Mouse (Mus musculus) intestine, embryonic 16.5 days (tissue): ENCODE results near the gene Pcsk5. TPM values are rescaled to one million over a fixed set of nuclear protein-coding genes. Genes with fewer than 3 reads are reported as not detected.

Experiments
- ATAC-seq: fragments of 200-750 bp; cut with Nextera tagmentation; 2 replicates; pipeline ENCODE4 v1.8.0; 2017; ENCODE audit warnings: moderate TSS enrichment, moderate library complexity
- H3K27ac ChIP-seq: fragments of 300-500 bp; sonication (generic); 2 replicates; pipeline ENCODE4 v1.5.1; 2014; ENCODE audit warnings: mild to moderate bottlenecking, low read length
- H3K27me3 ChIP-seq: fragments of 300-500 bp; sonication (generic); replicated peaks from 2 replicates; pipeline ENCODE4 v1.6.1; 2014; ENCODE audit warnings: low read length, control low read depth, mixed read lengths; ENCODE audit not compliant: control insufficient read depth, insufficient read depth
- H3K36me3 ChIP-seq: fragments of 300-500 bp; sonication (generic); 2 replicates; pipeline ENCODE4 v1.6.1; 2014; ENCODE audit warnings: low read length, control low read depth; ENCODE audit not compliant: control insufficient read depth, insufficient read depth
- H3K4me1 ChIP-seq: fragments of 300-500 bp; sonication (generic); 2 replicates; pipeline ENCODE4 v1.6.1; 2014; ENCODE audit warnings: low read length, control low read depth, mixed read lengths; ENCODE audit not compliant: control insufficient read depth, insufficient read depth
- H3K4me2 ChIP-seq: fragments of 300-500 bp; sonication (generic); 2 replicates; pipeline ENCODE4 v1.6.1; 2014; ENCODE audit warnings: low read depth, low read length, control low read depth
- H3K4me3 ChIP-seq: fragments of 300-500 bp; sonication (generic); 2 replicates; pipeline ENCODE4 v1.5.1; 2014; ENCODE audit warnings: mild to moderate bottlenecking, low read length
- H3K9ac ChIP-seq: fragments of 300-500 bp; sonication (generic); 2 replicates; pipeline ENCODE4 v1.6.1; 2014; ENCODE audit warnings: low read depth, low read length
- H3K9me3 ChIP-seq: fragments of 300-500 bp; sonication (generic); 2 replicates; pipeline ENCODE4 v1.6.1; 2016; ENCODE audit warnings: low read length, control low read depth; ENCODE audit not compliant: control insufficient read depth
- WGBS: fragments of 180-500 bp; shearing (Covaris S2); extraction: QIAGEN DNeasy Blood & Tissue Kit; methylation state at CpG from one replicate; pipeline ENCODE4 v1.1.7; 2014; 5-methylcytosine and 5-hydroxymethylcytosine counted together
- polyA plus RNA-seq: library from polyadenylated mRNA; unstranded; fragments of >200 nt; fragmentation: Nextera tagmentation; extraction: Ambion mirVana; gene quantifications from 2 replicates; pipeline ENCODE4 v1.2.1, GENCODE M21; 2015

Gene Pcsk5
- polyA plus RNA-seq, 1 experiment from 2014 or later, result 30.2 TPM

DNA sequence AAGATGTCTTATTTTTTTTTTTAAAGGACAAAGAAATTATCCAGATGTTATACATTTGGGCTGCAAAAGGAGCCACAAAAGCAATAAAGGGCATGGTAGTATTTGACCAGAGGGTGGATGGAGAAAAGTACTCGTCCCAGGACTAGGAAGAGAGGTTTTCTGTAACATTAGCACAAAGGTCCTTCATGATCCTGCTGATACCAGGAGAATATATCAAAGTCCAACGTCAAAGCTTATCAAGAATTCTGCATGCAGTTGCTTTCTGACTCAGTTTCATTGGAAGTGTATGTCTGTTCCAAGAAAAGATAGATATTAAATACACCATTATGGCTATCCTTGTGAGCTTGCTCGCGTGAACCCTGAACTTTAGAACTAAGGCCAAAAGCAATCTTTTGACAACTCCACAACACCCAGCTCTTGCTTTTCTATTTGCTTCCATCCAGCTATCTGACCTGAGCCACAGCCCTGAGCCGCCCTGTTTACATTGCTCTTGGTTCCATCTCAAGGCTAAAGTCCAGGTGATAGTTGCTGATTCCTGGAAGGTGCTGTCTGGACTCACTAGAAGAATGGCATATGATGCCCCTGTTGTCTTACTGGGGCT lies 426.9 kb downstream of the Pcsk5 start:
- ATAC-seq, result peak; percentile 95
- Histone ChIP-seq H3K36me3 (no peaks in the 10 kb centered on the region), H3K4me3 (no peak overlapping the region), H3K27ac (peak overlapping the region; percentile 89), H3K4me2 (no peak overlapping the region), H3K4me1 (peaks cover 4% of the 10 kb centered on the region), H3K9me3 (no peaks in the 10 kb centered on the region), H3K9ac (no peak overlapping the region), H3K27me3 (no peaks in the 10 kb centered on the region)
- WGBS, result 59% methylated on average over 5 of the region's 5 CpGs

DNA sequence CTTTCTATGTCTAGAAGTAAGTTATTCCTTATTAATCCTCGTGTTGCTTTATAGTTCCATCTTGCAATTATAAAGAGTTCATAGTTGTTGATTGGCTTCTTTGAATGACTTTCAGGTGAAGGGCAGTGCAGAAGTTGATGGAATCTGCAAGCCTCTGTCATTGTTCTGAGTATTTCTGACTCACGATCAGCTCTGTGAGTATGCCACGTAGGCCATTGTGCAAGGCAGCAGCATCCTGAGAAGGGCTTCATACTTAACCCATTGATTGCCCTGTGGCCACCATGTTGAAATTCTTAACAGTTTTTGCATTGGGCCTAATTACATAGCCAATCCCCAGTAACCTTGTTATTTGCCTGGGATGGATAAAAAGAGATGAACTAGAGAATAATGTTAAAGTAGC lies 428.1 kb downstream of the Pcsk5 start:
- H3K4me2 ChIP-seq, result no peak overlapping the region
- no peaks in the 10 kb centered on the region for H3K9me3 ChIP-seq
- H3K9ac ChIP-seq, result no peak overlapping the region
- no peak overlapping the region for H3K4me3 ChIP-seq
- no peaks in the 10 kb centered on the region for H3K27me3 ChIP-seq
- 63% methylated on average over 3 of the region's 3 CpGs for WGBS
- peaks cover 4% of the 10 kb centered on the region for H3K4me1 ChIP-seq
- ATAC-seq, result no peak
- no peak overlapping the region for H3K27ac ChIP-seq
- no peaks in the 10 kb centered on the region for H3K36me3 ChIP-seq

DNA sequence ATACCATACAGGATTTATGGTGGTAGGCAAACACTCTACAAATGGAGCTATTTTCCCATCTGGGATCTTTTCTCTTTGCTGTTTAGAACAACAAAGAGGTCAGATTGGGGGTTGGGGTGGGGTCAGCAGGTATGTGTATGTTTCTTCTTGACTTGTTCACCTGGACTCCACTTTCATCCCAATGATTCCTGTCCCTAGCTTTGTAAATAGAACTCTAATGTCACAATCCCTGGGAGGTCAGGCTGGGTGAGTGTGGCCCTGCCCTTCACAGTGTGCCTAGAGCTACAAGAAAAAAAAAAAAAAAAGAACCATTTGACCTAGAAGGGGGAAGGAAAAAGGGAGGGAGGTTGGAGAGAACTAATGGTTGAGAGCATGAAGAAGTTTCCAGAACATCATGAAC lies 428.8 kb downstream of the Pcsk5 start:
- Histone ChIP-seq H3K36me3 (no peaks in the 10 kb centered on the region), H3K27me3 (no peaks in the 10 kb centered on the region), H3K4me2 (no peak overlapping the region), H3K4me1 (peaks cover 4% of the 10 kb centered on the region), H3K27ac (no peak overlapping the region), H3K4me3 (no peak overlapping the region), H3K9me3 (no peaks in the 10 kb centered on the region), H3K9ac (no peak overlapping the region)
- no peak for ATAC-seq

DNA sequence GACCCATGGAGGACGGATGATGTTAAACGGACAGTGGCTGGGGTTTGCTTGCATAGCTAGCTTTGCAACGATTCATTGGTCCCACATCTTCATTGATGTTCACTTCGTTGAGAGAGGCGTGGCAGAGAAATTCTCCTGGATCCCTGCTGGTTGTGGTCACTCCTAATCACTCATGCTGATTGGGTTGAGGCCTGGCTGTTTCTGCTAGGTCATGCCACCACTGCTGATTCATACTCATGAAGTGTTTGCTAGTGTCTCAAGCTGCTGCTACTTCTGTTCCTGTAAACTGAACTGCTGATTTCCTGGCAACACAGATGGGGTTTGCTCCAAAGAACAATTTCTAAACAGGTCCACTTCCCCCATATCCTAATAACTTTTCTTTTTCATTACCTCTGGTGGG lies 430.6 kb downstream of the Pcsk5 start:
- no peak overlapping the region for H3K4me3 ChIP-seq
- ATAC-seq, result no peak
- WGBS, result 91% methylated on average over 5 of the region's 5 CpGs
- H3K4me2 ChIP-seq, result no peak overlapping the region
- no peak overlapping the region for H3K27ac ChIP-seq
- no peaks in the 10 kb centered on the region for H3K9me3 ChIP-seq
- H3K4me1 ChIP-seq, result no peaks in the 10 kb centered on the region
- H3K27me3 ChIP-seq, result no peaks in the 10 kb centered on the region
- H3K9ac ChIP-seq, result no peak overlapping the region
- no peaks in the 10 kb centered on the region for H3K36me3 ChIP-seq

DNA sequence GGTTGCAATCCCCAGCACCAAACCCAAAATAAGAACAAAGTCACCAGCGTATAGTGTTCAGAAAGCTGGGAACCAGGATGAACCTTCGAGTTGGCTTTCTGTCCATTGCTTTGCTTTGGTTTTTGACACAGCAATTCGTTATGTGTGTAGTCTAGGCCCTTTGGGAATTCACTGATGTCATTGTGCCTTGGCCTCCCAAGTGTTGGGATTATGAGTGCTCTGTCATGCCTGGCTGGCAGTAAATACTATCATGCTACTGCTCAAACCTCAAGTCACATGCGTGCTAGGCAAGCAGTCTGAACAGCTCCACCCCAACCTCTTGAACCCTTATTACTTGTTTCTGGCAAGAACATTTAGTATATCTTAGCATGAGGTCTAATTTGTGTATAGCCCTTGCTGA lies 434.3 kb downstream of the Pcsk5 start:
- no peaks in the 10 kb centered on the region for H3K27me3 ChIP-seq
- H3K27ac ChIP-seq, result no peak overlapping the region
- 0 out of 2 replicates have a peak, but pooled peaks have one; percentile 40 for ATAC-seq
- no peaks in the 10 kb centered on the region for H3K36me3 ChIP-seq
- no peaks in the 10 kb centered on the region for H3K4me1 ChIP-seq
- H3K9me3 ChIP-seq, result no peaks in the 10 kb centered on the region
- WGBS, result 91% methylated on average over 4 of the region's 4 CpGs
- H3K4me2 ChIP-seq, result no peak overlapping the region
- H3K4me3 ChIP-seq, result no peak overlapping the region
- H3K9ac ChIP-seq, result no peak overlapping the region

DNA sequence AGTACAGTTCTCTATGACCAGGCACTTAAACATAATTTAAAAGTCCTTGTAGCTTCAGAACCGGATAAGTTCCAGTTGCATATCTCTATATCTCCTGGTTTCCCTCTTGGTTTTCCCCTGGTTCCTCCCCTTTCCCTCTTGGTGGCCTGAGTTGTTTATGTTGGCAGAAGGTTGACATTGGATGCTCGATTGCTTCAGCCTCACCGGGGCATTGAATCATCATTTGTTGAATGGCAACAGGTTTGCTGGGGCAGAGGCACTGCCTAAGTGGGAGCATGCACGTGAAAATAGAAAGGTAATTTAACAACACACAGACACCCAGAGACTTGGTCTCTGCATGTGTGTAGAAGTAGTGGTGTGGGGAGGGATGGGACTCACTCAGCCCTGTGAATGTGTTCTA lies 436.9 kb downstream of the Pcsk5 start:
- H3K9me3 ChIP-seq, result no peaks in the 10 kb centered on the region
- H3K27me3 ChIP-seq, result no peaks in the 10 kb centered on the region
- WGBS, result 74% methylated on average over 4 of the region's 4 CpGs
- no peaks in the 10 kb centered on the region for H3K4me1 ChIP-seq
- no peak overlapping the region for H3K4me2 ChIP-seq
- H3K4me3 ChIP-seq, result no peak overlapping the region
- no peaks in the 10 kb centered on the region for H3K36me3 ChIP-seq
- ATAC-seq, result no peak
- H3K27ac ChIP-seq, result no peak overlapping the region
- no peak overlapping the region for H3K9ac ChIP-seq

DNA sequence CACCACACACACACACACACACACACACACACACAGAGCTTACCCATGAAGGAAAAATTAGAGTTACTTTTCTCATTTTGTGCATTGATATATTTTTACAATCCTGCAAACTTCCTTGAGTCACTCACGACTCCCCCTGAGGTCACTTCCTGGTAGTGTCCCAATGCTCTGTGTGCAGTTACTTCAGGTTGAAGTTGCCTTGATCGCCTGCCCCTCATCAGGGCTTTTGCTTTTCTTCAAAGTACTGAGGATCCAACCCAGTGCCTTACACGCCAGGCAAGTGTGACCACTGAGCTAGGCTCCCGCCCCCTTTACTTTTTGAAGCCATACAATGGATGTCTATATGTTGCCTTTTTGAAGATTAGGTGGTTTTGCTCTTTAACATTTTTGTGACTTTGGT lies 437.5 kb downstream of the Pcsk5 start:
- no peaks in the 10 kb centered on the region for H3K9me3 ChIP-seq
- H3K27me3 ChIP-seq, result no peaks in the 10 kb centered on the region
- H3K4me3 ChIP-seq, result no peak overlapping the region
- H3K4me1 ChIP-seq, result peaks cover 3% of the 10 kb centered on the region; the same call in 1 of the 2 replicates
- no peak overlapping the region for H3K27ac ChIP-seq
- WGBS, result 87% methylated on average over 4 of the region's 4 CpGs
- H3K4me2 ChIP-seq, result no peak overlapping the region
- H3K36me3 ChIP-seq, result no peaks in the 10 kb centered on the region
- no peak overlapping the region for H3K9ac ChIP-seq
- ATAC-seq, result no peak

DNA sequence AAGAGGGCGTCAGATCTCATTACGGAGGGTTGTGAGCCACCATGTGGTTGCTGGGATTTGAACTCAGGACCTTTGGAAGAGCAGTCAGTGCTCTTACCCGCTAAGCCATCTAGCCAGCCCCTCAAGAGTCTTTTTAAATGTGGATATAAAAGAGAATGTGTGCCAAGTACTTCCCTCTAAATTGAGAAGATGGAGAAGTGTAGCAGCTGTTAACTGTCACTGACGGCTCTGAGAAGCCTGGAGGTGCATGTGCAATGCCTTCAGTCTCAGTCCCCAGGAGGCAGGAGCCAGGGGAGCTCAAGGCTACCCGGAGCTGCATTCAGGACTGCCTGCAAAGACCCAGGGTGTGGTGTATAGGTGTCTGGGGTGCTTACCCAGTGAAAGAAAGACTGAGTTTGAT lies 439.5 kb downstream of the Pcsk5 start:
- no peaks in the 10 kb centered on the region for H3K27me3 ChIP-seq
- H3K4me2 ChIP-seq, result no peak overlapping the region
- no peak for ATAC-seq
- no peaks in the 10 kb centered on the region for H3K36me3 ChIP-seq
- 72% methylated on average over 5 of the region's 5 CpGs for WGBS
- H3K4me3 ChIP-seq, result no peak overlapping the region
- H3K9ac ChIP-seq, result no peak overlapping the region
- peaks cover 6% of the 10 kb centered on the region; the same call in 1 of the 2 replicates for H3K4me1 ChIP-seq
- no peaks in the 10 kb centered on the region for H3K9me3 ChIP-seq
- no peak overlapping the region for H3K27ac ChIP-seq

DNA sequence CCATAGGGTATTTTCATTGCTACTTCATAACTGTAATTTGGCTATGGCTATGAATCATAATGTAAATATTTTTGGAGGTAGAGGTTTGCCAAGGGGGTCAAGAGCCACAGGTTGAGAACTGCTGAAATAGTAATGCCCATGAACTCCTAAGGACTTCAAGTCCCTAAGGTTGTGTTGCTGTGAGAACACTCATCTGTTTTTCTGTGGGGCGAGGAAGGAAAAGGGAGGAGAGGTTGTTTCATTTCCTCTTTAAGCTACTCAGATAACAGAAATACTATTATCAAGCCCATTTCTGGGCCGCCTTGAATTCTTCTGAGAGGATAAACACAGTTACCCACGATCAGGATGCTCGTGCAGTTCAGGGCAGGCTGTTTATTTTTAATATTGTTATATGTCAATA lies 440.6 kb downstream of the Pcsk5 start:
- H3K4me2 ChIP-seq, result no peak overlapping the region

More for the DNA sequence above, 440.6 kb downstream of the Pcsk5 start:
- no peak overlapping the region for H3K9ac ChIP-seq
- no peak for ATAC-seq
- H3K4me1 ChIP-seq, result peaks cover 6% of the 10 kb centered on the region; the same call in 1 of the 2 replicates
- no peak overlapping the region for H3K4me3 ChIP-seq
- no peaks in the 10 kb centered on the region for H3K27me3 ChIP-seq
- no peaks in the 10 kb centered on the region for H3K36me3 ChIP-seq
- WGBS, result 87% methylated on average over 4 of the region's 4 CpGs
- H3K27ac ChIP-seq, result no peak overlapping the region
- no peaks in the 10 kb centered on the region for H3K9me3 ChIP-seq
